Mouse (Mus musculus) lung, postnatal 14 days (tissue): ENCODE measurements around the gene 2310033P09Rik.

ENCODE experiments used
- DNase-seq: peaks from one replicate; pipeline ENCODE4 v3.0.0; 2021

Gene 2310033P09Rik

GRCm38 (mm10) chr11:59230144-59230760, 22.1 kb downstream of the 2310033P09Rik start:
- peak; percentile 79 for DNase-seq

GRCm38 (mm10) chr11:59232797-59233196, 24.7 kb downstream of the 2310033P09Rik start:
- no peak for DNase-seq

GRCm38 (mm10) chr11:59238525-59239427, 30.7 kb downstream of the 2310033P09Rik start:
- DNase-seq, result peak; percentile 85

- no peak for DNase-seq
Measured at GRCm38 (mm10) chr11:59239428-59239785, 31.3 kb downstream of the 2310033P09Rik start.

- DNase-seq, result no peak
Measured at GRCm38 (mm10) chr11:59239796-59240195, 31.7 kb downstream of the 2310033P09Rik start.

GRCm38 (mm10) chr11:59241841-59242240, 33.7 kb downstream of the 2310033P09Rik start:
- no peak for DNase-seq

GRCm38 (mm10) chr11:59243856-59244255, 35.7 kb downstream of the 2310033P09Rik start:
- no peak for DNase-seq

- no peak for DNase-seq
Measured at GRCm38 (mm10) chr11:59248101-59248500, 40.0 kb downstream of the 2310033P09Rik start.

GRCm38 (mm10) chr11:59259647-59260046, 51.5 kb downstream of the 2310033P09Rik start:
- DNase-seq, result no peak
